Mouse (Mus musculus) CD8-positive naive resting alpha-beta T cell, adult 57 days (primary cell): ENCODE measurements around the gene Zfp110. TPM values are rescaled to one million over a fixed set of nuclear protein-coding genes. Genes with fewer than 3 reads are reported as not detected.

Experiments
- total RNA-seq: library from RNA; stranded (reverse); gene quantifications from one replicate; pipeline ENCODE4 v1.2.4, GENCODE M21; 2023

The Zfp110 gene
- 117 TPM for total RNA-seq

DNA sequence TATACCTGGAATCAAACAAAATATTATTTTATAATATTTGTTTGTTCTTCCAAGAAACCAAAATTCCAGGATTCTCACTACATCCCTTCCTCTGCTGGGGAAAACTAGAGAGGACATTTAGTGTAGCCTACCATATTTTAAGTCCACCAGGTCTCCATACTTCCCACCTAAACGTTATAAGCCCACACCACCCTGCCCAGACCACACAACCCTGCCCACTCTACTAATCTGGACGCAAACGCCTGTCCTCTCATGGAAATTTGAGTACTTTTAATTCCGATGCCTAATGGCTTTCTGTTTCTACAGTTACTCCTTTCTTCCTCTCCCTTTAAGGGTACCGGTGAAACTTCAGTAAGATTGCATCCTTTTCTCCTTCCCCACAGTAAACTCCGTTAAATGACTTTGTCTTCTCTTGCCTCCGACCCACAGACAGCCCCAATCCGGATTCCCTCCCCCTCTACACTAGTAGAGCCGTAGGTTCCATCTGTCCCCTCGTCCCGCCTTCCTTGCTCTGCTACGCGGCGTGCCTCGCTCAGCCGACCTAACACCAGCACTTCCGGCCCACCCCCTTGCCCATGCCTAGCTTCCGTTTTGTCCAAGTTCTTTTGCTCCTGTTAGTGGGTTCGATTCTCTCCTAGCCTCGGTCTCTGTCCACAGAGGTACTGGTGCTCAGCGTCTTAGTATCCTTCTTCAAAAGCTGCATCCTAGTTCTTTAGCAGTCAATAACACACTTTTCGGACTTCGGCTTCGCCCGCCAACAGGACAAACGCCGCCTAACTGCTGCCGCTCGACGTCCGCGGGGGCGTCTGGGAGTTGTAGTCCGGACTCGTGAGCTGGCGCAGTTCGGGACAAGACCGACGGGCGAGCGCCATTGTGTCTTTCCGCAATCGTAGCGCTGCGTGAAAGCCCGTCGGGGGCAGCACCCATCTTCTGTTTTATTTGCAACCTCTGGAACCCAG is at the start of gene Zfp110:
Gene Zfp110, plus strand, starts transcription at position 600 of the 959 bp plus-strand sequence.

GRCm38 (mm10) chr7:12802866-12803726 is 31.5 kb upstream of the Zfp110 start, which contains the start of gene Zscan18:
TSS of gene Zscan18 (minus strand) at chr7:12803635.

GRCm38 (mm10) chr7:12818521-12819295 is 15.9 kb upstream of the Zfp110 start, which contains the start of gene Zfp329:
TSS of gene Zfp329 (minus strand) at chr7:12818858.

DNA sequence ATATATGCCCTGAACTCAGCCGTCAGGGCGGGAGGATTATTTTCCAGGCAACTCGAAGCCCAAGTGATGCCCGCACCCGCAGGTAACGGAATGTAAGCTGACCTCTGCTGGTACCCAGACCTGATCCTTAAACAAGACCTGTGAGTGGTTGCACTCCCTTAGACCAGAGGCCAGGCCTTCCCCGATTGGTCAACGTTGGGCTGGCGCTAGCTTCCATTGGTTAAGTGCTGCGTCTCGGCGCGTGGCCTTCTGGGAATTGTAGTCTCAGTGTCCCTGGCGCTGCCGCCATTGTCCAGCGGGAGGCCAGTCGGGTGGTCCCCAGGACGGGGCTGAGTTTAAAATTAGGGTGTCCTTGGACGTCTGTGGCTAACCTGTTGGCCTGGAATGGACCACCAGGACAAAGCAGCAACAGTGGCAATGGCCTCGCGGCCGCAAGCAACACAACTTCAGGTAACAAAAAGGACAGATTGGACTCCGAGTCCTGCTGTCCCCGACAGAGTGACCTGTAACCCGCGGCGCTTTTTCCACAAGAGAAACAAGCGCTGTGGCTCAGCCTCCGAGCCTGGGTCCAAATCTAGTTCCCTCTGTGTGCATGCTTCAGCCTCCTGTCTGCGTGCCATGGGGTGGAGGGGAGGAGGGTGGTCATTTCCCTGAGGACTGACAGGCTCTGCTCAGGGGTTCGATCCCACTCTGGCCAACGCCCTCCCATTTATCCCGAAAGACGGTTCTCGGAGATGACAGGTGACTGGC is 46.5 kb downstream of the Zfp110 start, which contains the start of gene Zfp128:
Gene Zfp128, plus strand, starts transcription at position 267 of the 750 bp plus-strand sequence.

DNA sequence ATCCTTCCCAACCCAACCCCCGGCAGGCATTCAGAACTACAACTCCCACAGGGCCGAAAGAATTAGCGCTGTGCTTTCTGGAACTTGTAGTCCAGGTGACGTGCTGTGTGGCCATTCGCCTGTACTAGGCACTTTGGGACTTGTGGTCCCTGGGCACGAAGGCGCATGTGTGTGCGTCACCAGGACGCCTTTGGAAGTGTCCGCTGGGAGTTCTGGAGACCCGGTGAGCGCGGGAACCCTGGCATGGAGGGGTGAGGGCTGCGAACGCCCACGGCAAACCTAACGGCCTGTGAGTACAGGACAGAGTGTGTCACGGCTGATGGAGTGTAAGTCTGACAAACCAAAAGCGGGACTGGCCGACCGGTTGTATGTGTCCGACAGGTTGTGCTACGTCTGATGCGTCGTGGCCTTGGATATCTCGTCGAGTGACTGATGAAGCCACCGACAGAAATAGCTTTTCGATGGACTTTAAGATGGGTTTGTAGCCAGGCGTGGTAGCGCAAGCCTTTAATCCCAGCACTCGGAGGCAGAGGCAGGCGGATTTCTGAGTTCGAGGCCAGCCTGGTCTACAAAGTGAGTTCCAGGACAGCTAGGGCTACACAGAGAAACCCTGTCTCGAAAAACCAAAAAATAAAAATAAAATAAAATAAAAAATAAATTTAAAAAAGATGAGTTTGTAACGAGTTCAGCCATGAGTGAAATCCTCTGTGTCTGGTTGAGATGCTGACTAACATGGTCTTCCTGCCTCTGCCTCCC is 63.3 kb downstream of the Zfp110 start, which contains the start of gene Zscan22:
Gene Zscan22, plus strand, starts transcription at position 161 of the 756 bp plus-strand sequence.

Other genes starting within 250 kb of the Zfp110 start
- gene Vmn2r53, start 226.0 kb upstream of the Zfp110 start, total RNA-seq, result 0.06 TPM
- not detected for gene Vmn2r54, start 194.4 kb upstream of the Zfp110 start, total RNA-seq
- not detected for gene Vmn2r55, start 149.8 kb upstream of the Zfp110 start, total RNA-seq
- gene Vmn2r56, start 99.8 kb upstream of the Zfp110 start, total RNA-seq, result not detected
- gene Zscan18, start 31.1 kb upstream of the Zfp110 start, total RNA-seq, result 24.6 TPM
- 12.0 TPM for gene Zfp329, start 15.9 kb upstream of the Zfp110 start, total RNA-seq
- gene Zfp128, start 46.4 kb downstream of the Zfp110 start, total RNA-seq, result 1.6 TPM
- 10.7 TPM for gene Zscan22, start 63.1 kb downstream of the Zfp110 start, total RNA-seq
- gene Rps5, start 87.5 kb downstream of the Zfp110 start, total RNA-seq, result 3,246 TPM
- 1.8 TPM for gene Rnf225, start 92.7 kb downstream of the Zfp110 start, total RNA-seq
- 2.6 TPM for gene Zfp324, start 131.1 kb downstream of the Zfp110 start, total RNA-seq
- gene Zfp446, start 143.1 kb downstream of the Zfp110 start, total RNA-seq, result 7.4 TPM
- not detected for gene Slc27a5, start 163.4 kb downstream of the Zfp110 start, total RNA-seq
- 378 TPM for gene Trim28, start 164.4 kb downstream of the Zfp110 start, total RNA-seq
- gene Zbtb45, start 175.3 kb downstream of the Zfp110 start, total RNA-seq, result 18.3 TPM
- gene Chmp2a, start 200.0 kb downstream of the Zfp110 start, total RNA-seq, result 102 TPM
- 88.4 TPM for gene Ube2m, start 203.5 kb downstream of the Zfp110 start, total RNA-seq
- 0.46 TPM for gene Mzf1, start 220.0 kb downstream of the Zfp110 start, total RNA-seq